Mouse (Mus musculus) inflammation-experienced regulatory T-cells, adult 6 months (primary cell): ENCODE data around the gene Rbbp4. TPM values are rescaled to one million over a fixed set of nuclear protein-coding genes. Genes with fewer than 3 reads are reported as not detected.

ENCODE experiments used
- ATAC-seq: one replicate; pipeline ENCODE4 v1.8.0; 2017
- polyA plus RNA-seq, 3 experiments: library from polyadenylated mRNA; unstranded; fragments of 100-300 nt; shearing (Covaris generic); gene quantifications; one replicate each; pipeline ENCODE4 v1.2.1; 2017

Rbbp4 gene
- polyA plus RNA-seq, 3 experiments from 2014 or later: 289 to 492 (median 352) TPM

DNA sequence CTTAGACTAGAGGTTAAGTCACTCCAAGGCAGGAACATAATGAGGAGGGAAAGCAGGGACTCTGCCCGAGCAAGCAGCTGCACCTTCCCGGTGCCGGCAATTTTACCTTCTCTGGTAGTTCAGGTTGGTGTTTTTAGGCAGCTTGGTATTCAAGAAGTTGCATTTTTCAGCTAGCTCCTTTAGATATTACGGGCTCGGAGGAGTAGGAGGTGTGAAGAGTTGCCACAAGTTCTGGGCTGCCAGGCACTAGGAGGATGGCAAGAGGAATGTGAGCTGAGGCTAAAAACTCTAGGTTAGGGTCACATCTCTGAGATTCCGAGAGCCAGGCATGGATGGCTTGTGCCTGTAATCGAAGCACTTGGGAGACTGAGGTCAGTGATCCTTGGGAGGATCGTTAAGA is 45.5 kb downstream of the Rbbp4 start:
- ATAC-seq: no peak

DNA sequence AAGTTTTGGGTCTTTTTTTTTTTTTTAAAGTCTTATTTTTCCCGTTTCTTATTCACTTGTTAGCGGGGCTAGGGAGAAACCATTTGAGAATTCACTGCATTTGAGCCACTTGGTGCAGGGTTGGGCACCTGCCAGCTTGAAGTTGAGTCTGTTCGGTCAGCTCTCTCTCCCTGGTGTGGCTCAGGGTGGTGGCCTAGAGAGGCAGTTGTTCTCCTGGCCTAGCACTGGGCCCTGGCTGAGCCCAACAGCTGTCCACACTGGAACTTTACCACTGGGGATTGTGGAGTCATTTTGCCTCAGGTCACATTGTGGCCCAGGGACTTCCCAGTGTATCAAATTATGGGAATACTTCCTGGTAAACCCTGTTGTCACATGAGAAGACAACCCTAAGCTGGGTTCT is 47.1 kb downstream of the Rbbp4 start:
- no peak for ATAC-seq

DNA sequence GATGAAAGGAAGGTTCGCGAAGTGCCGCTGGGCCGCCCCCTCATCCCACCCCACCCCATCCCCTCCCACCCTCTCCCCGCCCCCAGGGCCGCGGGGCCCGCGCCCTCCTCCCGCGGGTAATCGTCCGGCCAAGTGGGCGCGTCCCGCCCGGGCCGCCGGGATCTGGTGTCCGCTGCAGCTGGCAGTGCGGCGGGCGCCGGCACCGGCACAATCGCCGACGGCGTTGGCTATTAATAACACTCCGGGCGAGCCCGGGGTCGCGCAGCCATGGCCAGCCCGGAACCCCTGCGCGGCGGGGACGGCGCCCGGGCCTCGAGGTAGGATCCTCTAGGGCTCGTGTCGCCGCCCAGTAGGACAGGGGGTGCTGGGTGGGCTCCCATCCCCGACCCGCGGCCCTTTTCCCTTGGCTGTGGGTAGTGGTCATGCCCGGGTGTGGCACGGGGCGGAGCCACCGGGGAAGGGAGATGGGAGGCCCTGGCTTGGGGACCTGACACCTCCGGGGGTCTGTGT is 47.6 kb downstream of the Rbbp4 start, which contains the start of gene Sync:
Gene Sync (plus strand): TSS at position 146 of the 510 bp plus-strand sequence.
- ATAC-seq: no peak

DNA sequence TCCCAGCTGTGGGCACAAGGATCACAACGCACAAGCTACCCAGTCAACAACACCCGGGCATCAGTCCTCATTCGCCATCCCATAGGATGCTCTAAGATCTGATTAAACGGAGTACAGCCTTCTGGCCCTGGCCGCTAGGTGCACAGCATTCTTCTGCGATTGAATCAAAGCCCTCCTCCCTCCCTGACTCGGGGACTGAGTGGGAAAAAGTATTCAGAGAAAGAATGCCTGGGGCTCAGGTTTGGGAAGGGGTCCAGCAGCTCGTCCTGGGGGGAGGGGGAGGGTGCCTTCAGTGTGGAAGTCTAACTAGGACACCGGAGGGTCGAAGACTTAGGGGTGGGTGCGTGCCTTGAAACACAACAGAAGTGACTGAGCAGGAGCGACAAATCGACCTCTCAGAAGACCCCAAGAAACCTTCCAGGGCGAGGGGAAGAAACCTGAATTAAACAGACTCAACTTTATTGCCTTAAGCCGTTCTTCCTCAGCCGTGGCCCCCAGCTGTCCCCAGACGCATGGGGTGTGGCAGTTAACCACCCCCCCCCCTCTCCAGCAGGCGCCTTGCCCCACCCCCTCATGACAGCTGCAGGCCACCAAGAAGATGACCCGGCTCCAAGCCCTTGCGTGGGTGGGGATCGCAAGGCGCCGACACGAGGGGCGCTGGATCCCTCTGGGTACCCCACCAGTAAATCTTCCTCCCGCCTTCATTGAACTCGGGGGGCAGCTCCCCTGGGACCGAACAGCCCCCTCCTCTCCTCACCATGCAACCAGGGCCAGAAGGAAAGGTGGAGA is 48.3 kb downstream of the Rbbp4 start:
- no peak for ATAC-seq

DNA sequence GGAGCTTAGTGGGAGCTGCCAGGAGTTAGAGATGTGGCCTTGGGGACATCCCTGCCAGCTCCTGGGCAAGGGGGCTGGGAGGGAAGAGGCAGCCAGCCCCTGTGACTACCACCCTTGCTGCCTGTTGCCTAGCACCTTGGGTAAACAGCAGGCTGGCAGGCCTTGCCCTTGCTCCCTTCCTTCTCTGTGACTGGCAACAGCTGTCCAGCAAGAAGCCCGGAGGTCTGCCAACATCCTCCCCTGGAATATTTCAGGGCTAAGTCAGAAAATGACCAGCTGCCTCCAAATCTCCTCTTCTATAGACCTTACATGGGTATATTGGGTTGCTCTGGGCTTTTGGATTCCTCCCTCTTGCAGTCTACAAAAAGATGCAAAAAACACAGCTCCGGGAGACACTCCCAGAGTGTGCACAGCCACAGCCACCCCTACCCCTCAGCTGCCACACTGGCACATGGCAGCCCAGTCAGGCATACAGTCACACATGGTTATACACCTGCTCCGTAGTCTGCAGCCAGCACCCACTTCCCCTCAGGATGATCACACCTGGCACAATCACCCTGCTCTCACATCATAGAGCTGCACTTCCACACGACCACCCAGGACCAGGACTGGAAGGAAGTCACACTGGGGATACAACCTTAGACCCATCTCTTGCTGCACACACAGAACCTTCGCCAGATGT is 49.0 kb downstream of the Rbbp4 start:
- no peak for ATAC-seq

DNA sequence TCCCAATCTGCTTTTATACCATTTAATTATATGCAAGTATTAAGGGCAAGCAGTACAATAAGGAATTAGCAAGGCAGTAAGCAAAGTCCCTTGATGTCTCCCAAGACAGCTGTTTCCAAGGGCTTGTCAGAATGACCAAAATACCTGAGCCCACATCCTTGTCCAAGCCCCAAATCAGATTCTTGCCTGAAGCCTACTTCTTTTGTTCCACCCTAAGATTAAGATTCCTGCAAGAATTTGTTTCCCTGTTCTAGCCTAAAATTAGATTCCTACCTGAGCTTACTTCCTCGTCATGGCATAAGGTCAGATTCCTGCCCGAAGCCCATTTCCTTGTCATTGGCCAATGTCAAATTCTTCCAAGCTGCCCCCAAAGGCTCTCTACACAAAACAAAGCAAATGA is 50.5 kb downstream of the Rbbp4 start:
- ATAC-seq: no peak

DNA sequence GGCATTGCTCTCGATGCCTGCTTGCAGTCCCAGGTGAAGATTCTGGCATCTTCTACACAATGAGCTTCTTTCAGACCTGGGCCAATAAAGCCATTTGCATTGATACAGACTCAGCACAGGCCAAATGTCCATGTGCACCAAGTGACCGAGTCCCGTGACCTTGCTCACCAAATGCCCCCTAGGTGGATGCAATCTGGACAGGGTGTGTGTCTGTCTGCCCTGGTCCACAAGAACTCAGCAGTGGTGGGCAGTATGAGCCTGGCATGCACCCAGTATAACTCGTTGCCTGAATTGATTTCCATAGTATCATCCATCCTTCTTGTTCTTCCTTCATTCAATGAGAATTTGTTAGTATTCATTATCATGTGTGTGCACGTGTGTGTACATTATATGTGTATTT is 51.9 kb downstream of the Rbbp4 start:
- ATAC-seq: no peak

DNA sequence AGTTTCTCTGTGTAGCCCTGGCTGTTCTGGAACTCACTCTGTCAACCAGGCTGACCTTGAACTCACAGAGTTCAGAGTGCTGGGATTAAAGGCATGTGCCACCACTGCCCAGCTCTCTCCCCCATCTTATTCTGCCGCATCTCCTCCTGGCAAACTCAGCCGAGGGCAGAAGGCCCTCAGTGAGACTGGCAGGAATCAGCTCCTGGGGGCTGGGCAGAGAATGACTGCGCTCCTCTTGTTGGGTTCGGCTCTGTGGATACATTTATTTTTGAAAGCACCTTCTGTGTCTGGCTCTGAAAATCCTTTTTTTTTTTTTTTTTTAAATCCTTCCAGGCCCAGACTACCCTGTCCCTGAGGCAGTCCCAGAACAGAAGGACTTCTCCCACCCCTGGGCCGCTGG is 52.4 kb downstream of the Rbbp4 start:
- ATAC-seq: no peak

DNA sequence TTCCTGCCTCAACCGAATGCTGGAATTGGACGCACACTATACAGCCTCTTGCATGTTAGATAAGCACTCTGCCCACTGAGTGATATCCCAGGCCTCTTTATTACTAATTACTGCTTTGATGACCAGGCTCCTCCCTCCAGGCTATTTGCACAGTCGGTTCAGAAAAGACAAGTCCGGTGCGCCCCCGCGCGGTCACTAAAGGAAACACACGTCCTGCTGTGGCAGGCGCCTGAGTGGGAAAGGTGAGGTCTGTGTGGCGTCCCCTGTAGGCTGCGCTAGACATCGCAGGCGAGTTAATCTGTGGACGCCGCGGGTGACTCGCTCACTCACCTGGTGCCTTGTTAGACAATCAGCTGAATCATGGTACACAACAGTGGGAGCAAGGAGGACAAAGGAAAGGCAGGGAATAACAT is 58.7 kb downstream of the Rbbp4 start:
- ATAC-seq: peak; percentile 80

DNA sequence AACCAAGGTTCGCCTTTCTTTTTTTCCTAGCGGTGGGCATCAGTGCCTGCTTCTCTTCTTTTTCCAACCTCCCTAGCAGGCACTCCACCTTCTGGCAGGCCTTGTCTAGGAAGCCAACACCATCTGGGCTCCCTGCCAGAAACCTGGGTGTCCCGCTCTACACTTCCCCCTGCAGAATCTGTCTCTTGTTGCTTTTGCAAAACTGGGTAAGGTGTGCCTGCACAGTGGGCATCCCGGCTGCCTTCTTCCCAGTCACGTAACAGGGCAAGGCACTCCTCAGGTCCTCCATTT is 62.5 kb downstream of the Rbbp4 start:
- ATAC-seq: no peak

DNA sequence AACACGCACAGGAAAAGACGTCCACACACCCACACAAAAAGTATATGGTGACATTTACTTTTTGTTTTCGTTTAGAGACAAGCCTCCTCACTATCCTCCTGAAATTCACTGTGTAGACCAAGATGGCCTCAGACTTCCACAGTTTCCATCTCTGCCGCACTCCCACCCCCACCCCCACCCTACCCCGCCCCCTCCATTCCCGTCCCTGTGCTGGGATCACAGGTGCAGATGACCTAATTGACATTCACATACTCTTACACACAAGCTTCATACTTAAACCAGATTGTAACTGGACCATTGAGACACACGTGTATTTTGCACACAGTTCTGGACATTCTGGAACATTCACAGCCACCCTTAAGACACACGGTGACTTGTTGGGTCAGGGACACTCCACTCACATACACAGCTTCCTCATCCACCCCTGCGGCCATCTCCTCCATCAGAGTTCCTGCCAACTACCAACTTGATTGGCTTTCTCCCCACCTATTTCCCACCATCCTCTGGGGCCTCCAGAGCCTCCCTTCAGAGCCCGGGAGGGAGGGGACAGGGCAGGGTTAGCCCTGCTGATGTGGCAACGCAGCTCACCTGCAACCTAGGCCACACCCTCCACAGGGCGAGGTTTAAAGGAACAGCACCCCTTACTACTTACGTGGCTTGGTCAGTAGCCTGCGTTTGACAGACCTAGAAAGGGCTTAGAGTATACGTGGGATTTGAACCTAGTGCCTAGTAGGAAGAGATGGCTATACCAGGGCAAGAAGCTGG is 63.0 kb downstream of the Rbbp4 start:
- peak; percentile 64 for ATAC-seq

DNA sequence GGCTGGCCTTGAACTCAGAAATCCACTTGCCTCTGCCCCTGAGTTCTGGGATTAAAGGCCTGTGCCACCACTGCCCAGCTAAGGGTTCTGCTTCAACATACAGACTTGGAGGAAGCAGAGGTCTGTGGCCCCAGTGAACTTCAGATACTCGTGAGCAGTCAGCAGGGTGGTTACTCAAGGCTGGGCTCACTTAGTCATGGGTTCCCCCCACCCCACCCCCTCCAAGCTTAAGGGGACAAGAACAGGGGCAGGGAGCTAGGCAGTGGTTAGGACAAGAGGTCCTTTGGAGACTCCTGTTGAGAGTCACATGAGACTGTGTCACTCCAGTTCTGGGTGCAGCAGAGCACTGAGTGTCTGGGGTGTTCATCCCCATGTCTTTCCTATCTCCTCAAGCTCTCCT is 66.5 kb downstream of the Rbbp4 start:
- no peak for ATAC-seq

DNA sequence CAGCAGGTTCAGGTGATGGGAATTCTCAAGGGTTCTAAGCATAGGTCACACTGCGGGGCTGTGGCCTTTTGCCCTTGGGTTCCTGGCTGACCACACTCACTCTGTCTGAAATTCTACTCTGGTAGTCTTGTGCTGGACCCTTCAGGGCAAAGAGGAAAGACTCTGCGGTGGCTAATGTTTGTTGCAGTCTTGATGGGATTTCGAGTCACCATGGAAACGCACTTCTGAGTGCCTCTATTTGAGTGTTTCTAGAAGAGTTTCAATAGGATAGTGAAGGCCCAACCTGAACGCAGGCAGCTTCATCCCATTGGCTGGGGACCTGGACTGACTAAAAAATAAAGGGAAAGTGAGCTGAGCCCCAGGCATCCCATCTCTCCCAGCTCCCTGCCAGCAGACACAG is 68.3 kb downstream of the Rbbp4 start:
- no peak for ATAC-seq

DNA sequence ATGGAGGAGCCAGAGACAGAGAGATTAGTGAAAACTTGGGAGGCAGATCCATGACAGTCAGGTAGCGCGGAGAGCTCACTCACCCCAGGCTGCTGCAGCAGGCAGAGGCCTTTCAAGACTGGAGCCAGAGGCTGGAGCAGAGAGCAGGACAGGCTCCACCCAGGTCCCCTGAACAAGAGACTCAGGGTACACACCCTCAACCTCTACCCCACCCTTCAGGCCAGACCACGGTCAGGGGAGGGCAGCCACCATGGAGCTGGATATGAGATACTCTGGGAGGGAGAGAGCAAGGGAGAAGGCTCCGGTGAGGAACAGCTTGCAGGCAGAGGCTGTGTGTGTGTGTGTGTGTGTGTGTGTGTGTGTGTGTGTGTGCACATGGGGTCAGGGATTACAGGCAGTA is 69.0 kb downstream of the Rbbp4 start:
- no peak for ATAC-seq

DNA sequence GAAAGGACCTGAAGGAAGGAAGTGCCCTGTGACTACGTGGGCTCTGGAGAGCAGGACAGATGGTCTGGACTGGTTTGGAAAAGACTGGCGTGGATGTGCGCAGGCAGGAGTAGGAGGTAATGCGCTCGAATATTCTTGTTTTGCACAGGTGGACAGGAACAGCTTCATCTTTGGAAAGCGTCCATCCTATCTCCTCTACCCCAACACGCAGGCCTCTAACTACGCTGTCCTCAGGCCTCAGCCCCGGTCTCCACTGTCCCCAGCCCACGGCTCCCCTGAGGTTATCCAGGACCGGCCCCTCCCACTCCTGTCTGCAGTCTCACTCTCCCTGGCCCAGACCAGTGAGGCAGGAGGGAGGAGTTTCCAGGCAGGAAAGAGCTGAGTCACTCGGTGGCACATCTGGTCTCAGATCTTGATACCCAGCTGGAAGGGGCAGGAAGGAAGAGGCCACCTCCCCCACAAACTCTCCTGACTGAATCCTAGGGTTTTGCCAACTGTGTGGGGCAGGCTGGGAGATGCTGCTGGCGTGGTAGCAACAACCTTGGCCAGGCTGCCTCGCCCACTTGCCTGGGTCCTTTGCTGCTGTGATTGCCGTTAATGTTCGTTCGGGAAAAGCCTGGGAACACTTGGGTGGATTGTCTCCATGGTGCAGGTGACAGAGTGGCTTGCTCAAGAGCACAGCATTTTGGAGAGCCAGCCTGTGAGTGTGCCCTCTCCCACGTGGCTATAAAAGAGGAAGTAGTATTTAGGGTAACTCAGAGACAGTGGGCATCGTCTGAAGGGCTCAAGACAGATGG is 71.7 kb downstream of the Rbbp4 start:
- peak; percentile 21 for ATAC-seq

DNA sequence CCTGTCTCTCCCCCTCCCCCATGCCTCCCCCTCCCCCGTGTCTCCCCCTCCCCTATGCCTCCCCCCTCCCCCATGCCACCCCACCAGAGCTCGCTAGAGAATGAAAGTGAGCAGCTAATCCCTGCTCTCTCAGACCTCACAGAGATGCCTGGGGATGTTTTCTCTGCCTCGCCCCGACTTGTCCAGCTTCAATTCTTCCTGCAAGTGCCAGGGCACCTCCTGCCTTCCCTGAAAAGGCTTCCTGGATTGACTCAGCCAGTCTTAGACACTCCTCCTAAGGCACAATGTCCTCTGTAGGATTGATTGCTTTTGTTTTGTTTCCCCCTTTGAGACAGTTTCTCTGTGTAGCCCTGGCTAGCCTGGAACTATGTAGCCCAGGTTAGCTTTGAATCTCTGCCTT is 74.0 kb downstream of the Rbbp4 start, which contains the start of gene C77080:
Gene C77080 (minus strand): TSS at position 209 of the 400 bp plus-strand sequence.
- no peak for ATAC-seq

DNA sequence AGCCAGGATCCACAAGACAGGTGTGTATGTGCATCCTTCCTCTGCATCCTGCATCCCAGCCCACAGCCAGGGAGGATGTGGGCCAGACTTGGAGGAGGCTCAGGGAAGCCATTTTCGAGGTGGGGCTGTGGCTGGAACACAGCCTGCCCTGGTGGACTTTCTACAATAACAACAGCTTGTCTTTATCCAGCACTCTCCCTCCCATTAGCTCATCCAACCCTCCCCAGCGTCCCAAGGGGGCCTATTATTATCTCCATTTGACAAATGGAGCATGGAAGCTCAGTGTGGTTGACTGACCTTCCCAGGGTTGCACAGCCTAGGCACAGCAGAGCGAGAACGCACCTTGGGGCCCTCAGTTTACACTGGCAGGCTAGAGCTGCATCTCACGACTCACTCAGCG is 74.5 kb downstream of the Rbbp4 start:
- no peak for ATAC-seq

DNA sequence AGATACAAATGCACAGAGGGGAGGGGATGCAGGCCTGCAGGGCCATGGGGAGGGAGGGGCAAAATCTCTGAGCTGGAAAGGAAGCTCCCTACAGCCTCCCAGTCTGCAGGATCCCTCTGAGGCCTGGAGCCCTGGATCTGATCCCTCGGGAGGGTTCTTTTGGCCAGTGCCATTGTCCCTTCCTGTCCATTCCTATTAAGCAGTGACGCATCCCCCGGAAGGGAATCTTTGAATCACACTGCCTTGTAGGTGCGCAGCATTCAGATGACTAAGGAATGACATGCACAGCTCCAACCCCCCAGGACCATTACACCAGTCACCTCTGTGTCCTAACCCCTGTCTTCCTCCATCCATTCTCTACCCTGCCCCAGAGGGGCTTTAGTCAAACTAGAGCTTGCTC is 76.1 kb downstream of the Rbbp4 start:
- no peak for ATAC-seq
